Mouse (Mus musculus) spleen, postnatal 10 days (tissue): Measurements from ENCODE around the gene Hgd.

Experiments
- DNase-seq, 2 experiments: peaks; one replicate each; pipeline ENCODE4 v3.0.0; 2021 to 2022; ENCODE audit warnings: low spot score in 2 of 2

Gene Hgd

DNA sequence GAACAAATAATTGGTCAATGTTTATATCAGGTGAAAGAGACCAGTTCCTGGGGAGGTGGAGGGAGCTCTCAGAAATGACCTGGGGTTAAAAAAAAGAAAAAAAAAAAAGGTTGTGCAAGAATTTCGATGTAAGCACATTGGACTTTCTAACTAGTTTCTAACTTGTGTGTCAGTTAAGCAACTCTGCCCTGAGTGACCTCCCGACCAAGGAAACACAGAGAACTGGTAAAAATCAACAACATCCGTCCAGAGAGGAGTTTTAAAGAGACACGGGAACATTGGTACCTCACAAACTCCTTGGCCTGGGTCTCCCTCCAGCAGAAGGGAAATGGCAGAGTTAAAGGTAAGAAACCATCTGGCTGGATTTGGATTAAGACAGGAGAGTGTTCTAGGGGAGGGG, at the start of gene Hgd:
Gene Hgd, plus strand, starts transcription at position 160 of the 400 bp plus-strand sequence.
- no peak for DNase-seq

DNA sequence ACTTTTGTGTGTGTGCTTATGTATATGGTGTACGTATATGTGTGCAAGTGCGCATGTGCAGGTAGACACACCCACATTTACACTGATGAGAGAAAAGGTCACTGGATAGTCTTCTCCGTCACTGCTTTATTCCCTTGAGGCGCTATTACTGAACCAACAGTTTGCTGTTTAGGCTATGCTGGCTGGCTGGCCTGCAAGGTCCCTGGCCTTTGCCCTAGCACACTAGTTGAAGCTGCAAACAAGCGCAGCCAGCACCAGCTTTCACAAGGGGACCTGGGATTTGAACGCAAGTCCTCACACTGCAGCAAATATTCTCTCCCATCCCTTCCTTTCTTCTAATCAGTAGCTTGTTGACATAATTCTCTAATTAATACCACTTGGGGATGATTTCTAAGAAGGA, 49.8 kb upstream of the Hgd start:
- DNase-seq, result no peak

DNA sequence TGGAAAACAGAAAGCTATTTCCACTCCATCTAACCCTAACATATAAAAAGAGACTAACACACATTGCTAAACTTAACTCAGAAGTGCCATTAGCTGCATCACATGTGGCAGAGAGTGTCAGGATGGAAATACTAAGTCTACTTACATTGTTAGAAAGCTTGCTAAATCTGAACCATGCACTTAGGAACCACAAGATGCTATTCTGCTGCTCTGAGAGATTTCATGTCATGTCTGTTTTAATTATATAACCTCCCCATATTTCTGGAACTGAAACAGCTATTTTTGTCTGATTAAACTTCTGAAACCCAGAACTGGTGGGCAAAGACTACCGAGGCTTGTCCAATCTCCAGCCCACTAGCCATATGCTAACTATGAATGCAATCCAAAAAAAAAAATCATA, 47.9 kb upstream of the Hgd start:
- DNase-seq, result no peak

DNA sequence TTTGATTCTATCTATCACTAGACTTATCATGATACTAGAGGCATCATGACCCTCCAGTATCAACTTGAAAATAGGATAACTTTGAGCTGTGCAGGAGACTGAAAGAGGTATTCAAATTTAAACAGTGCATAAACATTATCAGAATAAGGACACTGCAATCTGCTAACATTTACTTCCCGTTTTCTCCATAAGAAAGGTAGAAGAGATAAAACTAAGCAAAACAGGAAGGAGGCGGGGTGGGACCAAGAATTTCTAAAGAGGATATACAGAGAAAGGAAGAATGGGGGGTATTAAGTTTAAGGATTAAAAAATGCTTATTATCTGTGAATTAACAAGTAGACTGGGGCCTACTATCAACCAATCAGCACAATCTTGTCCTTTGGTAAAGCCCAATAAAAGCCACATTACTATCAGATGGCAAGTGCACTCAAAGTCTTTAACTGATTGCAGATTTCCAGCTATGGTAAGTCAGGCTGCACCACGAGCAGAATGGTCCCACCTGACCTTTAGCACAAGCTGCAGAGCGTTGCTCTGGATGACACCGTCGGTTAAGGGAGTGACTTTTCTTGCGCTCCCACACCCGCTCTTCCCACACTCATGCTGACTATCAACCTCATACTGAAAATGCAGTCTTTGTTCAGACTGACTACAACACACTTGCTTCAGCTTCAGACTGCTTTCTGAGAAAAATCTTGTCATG, 46.4 kb upstream of the Hgd start:
- DNase-seq, result no peak

DNA sequence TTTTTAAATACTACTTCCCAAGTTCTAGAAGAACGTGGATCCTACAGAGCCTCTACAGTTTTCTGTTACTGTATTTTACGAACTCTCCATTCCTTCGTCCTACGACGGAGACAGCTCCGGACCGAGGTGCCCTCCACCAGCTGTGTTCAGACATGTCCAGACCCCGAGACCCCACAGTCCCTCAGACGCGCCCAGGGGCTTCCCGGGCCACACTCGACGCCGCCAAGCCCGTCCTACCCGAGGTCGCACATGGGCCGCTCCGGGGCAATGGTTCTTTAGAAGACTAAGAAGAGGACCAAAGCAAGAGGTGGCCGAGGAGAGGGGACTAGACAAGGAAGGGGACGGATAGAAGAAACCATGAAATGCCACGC, 40.7 kb upstream of the Hgd start:
- DNase-seq, result no peak

DNA sequence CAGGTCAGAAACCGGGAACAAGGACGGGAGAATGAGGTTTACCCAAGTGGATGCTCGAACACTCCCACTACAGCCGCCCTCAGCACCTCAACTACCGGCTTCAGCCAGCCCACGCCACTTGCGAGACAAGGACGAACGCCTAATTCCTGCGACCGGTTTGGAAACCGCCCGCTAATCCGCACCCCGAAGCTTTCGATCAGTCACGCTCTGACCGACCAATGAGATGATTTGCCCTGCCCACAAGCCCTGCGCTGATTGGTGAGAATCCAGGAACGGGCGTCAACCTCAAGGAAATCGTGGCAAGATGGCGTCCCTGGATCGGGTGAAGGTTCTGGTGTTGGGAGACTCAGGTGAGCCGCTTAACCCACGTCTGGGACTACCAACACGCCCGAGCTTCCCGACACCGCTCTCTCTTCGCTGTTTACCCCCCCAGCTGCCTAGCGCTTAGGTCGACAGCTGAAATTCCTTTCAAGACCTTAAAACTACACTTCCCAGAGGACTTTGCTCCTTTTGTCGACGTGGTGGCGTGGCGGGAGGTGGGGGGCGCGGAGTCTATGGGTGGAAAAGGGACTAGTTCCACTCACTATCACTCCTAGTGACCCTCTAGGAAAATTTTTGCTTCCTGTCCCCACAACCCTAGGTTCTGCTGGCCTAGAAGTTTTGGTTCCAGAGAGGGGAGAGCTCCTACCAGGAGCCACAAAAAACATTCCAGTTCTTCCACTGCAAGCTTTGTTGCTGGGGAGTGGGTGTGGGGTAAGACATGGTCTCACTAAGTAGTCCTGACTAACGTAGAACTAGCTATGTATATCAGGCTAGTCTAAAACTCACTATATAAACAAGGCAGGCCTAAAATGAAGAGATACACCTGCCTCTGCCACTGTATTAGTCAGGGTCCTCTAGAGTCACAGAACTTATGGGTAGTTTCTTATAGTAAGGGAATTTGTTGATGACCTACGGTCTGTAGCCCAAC, 40.1 kb upstream of the Hgd start, which contains the start of the genes Gtf2e1 and Rabl3:
Gene Gtf2e1, minus strand, starts transcription at position 179 of the 970 bp plus-strand sequence.
Gene Rabl3, plus strand, starts transcription at position 275 of the 970 bp plus-strand sequence.
- peak; percentile 92 to 96 for DNase-seq

DNA sequence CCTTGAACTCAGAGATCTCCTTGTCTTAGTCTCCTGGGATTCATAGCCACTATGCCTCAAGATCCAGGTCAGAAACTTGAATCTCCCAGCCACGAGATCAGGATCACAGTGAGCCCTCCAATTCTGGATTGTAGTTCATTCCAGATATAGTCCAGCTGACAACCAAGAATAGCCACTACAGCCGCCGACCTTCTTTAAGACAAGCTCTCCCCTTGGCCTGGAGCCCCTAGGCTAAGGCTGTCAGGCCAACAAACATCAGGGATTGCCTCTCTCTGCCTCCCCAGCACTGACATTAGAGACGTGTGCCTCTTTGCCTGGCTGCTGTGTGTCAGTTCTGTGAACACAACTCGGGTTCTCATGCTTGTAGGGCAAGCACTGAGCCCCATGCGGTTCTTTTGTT, 39.2 kb upstream of the Hgd start:
- no peak for DNase-seq

DNA sequence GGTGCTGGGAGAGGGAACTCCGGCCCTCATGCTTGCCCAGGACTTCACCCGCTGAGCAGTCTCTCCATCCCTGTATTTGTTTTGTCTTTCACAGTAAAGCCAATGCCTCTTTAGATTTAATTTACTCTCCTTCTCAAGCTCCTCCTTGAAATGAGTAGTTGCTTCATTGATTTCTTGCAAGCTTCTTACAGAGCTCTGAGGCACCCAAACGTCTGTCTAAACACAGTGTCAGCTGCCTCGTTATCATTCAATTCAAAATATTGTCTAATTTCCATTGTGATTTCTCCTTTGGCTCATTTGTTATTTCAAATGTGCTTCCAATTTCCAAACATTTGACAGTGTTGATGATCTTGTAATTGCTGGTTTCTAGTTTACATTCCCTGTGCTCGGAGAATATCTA, 33.6 kb upstream of the Hgd start:
- no peak for DNase-seq

DNA sequence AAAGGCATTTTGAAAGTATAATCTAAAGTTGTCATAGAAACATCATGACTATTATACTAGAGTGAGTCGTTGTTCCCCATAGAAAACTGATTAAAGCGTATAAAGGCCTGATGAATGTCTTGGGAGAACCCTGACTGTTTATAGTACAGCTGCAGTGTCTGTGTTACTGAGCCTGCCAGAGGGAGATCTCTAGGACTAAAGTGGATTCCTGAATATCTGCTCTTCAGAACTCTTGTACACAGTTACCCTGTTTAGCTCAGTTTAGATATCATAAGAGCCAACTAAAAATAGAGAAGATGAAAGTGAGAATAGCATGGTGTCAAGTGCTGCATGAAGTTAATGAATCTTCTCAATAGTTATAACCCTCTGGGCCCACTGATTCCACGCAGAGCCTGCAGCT, 29.7 kb upstream of the Hgd start:
- DNase-seq, result no peak

DNA sequence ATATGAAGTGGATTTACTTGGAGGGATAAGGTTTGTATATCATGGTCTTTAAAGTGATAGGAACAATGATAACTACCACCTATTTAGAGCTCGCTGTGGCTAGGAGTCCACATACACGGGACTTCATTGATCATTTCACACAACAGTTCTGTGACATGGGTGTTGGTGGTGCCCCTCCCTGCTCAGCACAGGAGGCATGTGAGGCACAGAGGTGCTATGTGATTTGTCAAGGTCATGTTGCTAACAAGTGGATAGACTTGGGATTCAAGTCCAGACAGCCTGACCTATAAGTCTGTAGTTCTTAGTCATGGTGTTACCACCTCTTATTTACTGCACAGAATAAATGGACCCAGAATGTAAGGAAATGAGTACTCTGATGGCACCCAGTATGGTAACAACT, 29.0 kb upstream of the Hgd start:
- DNase-seq, result no peak

DNA sequence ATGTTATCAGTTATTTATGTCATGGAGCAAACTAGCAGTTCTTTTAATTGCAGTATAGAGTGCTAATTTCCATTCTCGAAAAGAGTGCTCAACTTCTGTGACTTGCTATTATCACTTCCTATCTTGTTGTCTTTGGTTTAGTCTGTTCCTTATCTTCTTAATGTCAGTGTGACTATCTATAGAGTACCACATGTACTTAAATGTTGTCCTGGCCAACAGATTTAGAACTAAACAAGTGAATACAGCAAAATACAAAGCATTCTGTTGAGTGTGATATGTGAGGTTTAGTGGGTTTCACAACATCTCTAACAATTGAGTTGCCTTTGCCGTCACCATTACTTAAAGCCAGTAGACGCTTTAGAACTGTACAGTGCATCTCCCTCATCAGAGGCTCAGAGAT, 27.1 kb upstream of the Hgd start:
- DNase-seq, result no peak

DNA sequence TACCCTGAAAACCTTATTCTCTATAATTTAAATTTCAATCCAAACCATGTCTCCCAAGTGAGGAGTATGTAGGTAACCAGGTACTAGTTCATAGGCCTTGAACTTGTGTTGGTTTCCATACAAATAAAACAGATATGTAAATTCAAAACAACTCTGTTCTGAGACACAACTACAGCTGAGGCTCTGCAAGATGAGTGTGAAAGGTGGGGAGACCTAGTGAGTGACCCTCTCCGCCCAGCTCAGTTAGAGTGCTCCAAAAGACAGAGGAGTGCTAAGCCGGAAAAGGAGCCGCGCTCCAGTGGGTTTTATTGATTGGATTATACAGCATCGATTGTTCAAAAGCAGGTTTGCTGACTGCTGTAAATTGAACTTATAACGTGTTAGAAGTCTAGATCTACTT, 17.5 kb upstream of the Hgd start:
- DNase-seq, result no peak

DNA sequence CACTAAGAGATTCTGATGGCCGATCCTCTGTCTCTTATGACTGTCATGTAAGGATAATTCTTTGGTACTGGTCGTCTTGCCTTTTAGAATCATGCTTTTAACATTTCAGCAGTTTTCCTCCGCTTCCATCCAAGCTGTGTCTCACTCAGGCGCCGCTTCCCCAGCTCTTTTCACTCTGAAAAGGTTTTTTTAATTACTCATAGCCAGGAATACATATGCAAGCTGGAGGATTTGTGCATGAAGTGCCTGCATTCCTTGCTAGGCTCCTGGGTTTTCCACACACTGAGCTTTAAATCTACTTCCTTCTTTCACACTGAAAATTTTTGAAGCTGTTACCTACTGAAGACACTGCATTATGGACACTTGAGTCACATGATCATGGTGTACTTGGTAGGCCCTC, 17.0 kb upstream of the Hgd start:
- no peak for DNase-seq

DNA sequence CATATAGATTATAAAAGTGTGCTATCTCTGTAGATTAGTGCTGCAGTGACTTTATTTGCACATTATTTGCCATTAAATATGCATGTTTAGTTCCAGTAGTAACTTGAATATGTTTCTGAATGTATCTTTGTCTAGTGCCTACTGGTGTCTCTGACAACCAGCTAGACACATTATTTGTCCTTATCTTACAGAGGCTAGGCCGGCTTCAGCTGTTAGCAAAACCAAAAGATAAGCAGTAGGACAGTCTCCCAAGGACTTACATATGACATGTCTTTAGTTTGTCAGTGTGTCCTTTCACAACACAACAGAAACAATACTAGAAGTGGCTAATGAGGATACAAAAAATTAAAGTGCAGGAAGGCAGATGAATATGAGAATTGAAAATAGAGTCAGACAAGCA, 14.8 kb upstream of the Hgd start:
- DNase-seq, result no peak

DNA sequence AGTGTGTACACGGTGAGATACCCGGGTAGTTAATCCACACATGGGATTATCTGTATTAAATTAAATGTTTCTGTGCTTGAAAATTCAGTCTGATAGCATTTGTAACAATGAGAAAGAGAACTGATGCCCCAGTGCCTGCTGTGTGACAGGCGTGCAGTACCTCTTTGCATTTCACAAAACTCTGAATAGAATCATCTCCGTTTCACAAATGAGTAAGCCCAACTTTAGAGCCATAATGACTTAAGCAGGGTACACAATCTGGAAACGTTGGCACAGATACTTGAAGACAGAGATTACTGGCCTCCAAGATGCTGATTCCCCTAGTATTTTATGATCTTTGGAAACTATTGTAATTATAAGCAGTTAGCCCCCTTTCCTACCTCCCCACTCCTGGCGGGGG, 13.8 kb upstream of the Hgd start:
- no peak for DNase-seq

DNA sequence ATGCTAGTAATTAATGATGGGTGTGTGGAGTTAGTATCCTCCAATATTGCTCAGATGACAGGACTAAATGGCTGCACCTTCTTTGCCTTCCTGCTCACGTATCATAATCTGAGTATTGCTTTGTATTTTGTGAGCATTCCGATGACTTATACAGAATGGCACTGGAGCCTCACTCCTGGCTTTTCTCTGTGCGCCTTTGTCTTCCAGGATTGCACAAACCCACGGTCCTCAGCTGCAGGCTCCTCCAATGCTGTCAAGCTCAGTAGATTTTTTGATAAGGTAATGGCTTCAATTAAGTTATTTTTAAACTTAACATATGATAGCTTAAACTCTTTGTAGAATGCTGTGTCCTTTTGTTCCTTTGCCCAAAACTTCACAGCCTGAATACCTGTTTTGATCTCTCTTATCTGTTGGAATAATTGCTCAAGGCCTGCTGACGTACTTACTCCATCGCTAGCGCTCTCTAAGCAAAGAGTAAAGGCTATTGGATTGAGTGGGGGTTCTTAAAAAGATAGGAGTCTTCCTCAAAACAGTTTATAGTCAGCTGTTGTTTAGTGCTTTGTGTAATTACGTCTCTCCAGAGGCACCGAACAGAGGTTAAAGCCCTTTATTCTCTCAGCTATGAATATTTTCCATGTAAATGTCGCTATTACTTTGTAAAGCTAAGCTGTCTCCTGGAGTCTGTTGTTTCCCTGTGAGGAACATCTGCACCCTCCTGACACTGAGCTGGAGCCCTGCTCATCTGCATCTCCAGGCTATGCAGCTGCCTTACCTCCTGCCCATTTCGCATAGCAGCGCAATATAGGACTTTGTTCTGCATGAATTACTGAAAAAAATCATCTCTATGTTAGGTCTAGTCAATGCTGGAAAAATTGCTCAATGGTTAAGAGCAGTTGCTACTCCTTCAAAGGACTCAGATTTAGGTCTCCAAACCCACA, 12.6 kb upstream of the Hgd start:
- no peak for DNase-seq

DNA sequence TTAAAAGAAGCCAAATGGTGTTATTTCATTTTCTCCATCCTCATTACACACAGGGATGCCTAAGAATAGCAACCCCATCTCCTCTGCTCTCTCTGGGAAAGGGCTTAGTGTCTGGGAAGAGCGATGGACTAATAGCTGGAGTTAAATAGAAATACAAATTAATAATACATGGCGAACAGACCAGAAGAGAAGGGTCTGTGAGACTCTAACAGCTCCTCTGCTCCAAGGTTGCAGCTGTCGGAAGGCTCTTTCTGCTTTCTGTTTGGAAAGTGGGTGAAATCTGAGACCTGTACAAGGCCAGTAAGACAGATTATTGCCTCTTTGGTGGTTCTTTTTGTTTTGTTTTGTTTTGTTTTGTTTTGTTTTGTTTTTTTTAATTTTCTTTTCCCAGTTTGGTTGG, 8.4 kb upstream of the Hgd start:
- DNase-seq, result no peak

DNA sequence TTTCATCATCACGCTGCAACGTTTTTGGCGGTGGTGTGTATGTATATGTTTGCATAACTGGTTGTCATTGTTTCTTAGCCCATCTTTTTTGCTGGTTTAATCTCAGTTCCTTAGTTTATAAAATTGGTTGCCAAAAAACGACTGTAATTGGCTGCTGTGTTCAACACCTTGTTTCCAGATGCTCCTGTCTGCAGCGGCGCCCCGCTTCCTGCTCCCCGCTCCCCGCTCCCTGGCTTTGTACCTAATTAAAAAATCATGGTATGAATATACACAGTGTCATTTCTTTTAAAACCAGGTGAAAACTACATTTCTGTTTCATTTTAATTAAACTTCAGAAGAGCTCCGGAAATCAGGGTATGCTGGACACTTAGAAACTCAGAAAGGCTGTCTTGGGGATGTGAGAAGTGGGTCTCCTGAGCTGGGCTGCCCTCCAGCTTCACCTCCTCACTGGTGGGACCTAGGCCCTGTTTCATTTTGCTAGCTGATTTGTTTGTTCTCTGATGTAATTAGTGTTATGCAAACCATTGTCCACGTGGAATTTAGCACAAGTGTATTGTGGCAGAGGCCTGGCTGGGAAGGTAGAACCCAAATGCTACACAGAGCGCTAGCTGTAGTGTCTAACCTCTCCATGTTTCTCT, 7.7 kb upstream of the Hgd start:
- DNase-seq, result no peak

DNA sequence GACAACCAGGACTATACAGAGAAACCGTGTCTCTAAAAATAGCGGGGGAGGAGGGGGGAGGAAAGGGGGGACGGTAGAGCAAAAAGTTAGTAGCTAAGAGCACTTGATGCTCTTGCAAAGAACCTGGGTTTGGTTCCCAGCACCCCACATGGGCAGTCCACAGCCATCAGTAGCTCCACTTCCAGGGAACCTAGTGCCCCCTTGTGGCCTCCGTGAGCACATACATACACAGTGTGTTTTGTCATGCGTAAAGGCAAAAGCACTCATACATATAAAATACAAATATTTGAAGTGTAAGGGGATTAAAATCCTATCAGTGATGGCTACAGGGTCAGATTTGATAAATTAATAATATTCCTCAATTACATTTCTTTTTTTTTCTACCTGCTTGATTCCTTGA, 6.9 kb upstream of the Hgd start:
- no peak for DNase-seq

DNA sequence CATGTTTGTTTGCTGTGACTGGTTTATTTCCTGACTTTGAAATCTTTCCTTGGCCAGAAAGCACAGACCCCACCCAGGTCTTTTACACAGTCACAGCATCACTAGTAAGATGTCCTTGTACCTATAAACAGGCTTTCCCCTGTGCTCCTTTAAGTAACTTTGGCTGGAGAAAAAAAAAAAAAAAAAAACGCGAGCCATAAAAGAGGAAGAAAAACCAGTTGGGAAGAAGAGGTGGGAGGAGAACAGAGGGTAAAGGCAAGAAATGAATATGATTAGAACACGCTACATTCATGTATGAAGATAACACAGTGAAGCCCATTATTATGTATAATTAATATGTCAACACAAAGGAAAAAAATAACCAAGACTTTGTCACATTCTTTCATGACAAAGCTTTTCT, 4.6 kb upstream of the Hgd start:
- DNase-seq, result no peak

DNA sequence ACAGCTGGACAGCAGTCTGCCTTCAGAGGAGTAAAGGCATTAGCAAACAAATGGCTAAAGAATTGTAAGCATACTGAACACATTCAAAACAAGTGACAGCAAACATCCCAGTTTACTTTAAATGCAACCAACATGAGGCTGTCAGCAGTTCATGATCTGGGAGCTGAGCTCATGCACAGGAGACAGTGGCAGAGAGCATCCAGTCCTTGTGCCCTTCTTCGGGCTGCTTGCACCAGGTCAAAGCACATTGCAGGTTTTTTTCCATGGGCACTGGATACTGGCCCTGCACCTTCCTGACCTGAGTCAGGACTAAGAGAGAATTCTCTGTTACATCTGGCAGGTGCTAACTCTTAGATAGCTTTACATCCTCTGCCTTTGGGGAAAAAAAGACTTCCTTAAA, 362 bp upstream of the Hgd start:
- no peak for DNase-seq

DNA sequence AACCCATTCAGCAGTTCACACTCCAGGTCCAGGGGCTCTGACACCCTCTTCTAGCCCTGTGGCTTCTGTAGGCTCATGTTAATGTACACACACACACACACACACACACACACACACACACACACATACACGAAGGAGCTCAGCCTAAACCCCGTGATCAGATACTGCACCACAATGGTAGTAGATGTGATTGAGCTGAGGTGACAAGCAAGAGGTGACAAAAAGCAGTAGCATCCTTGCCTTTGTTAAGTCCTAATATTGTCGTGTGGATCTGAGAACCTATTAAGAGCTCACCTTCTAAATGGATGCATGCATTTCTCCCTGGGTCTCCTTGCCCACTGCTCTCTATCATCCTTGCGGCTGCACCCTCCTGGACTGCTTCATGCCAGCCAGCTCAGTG, 698 bp downstream of the Hgd start:
- DNase-seq, result no peak
